Mouse (Mus musculus) kidney, embryonic 15.5 days (tissue): ENCODE data around the gene Hhipl2. TPM values are rescaled to one million over a fixed set of nuclear protein-coding genes. Genes with fewer than 3 reads are reported as not detected.
"Not testable (repeated sequence)": the region's sequence is repeated elsewhere in the genome, so short reads cannot be mapped to it uniquely, and the experiment has no call there.

Experiments
- ATAC-seq: fragments of 200-750 bp; cut with Nextera tagmentation; replicated peaks from 2 replicates; pipeline ENCODE4 v1.8.0; 2017; ENCODE audit warnings: moderate TSS enrichment; ENCODE audit not compliant: low FRiP score
- H3K27ac ChIP-seq: fragments of 300-500 bp; sonication (generic); 2 replicates; pipeline ENCODE4 v1.5.1; 2015; ENCODE audit warnings: mild to moderate bottlenecking, inconsistent platforms
- H3K27me3 ChIP-seq: fragments of 300-500 bp; sonication (generic); 2 replicates; pipeline ENCODE4 v1.6.1; 2015; ENCODE audit warnings: inconsistent platforms
- H3K36me3 ChIP-seq: fragments of 300-500 bp; sonication (generic); 2 replicates; pipeline ENCODE4 v1.6.1; 2015; ENCODE audit warnings: inconsistent platforms
- H3K4me1 ChIP-seq: fragments of 300-500 bp; sonication (generic); 2 replicates; pipeline ENCODE4 v1.6.1; 2015; ENCODE audit warnings: inconsistent platforms
- H3K4me2 ChIP-seq: fragments of 300-500 bp; sonication (generic); 2 replicates; pipeline ENCODE4 v1.6.1; 2015; ENCODE audit warnings: moderate library complexity, mild to moderate bottlenecking, inconsistent platforms
- H3K4me3 ChIP-seq: fragments of 300-500 bp; sonication (generic); replicated peaks from 2 replicates; pipeline ENCODE4 v1.5.1; 2015; ENCODE audit warnings: mild to moderate bottlenecking, inconsistent platforms
- H3K9ac ChIP-seq: fragments of 300-500 bp; sonication (generic); 2 replicates; pipeline ENCODE4 v1.6.1; 2015; ENCODE audit warnings: mild to moderate bottlenecking, inconsistent platforms
- H3K9me3 ChIP-seq: fragments of 300-500 bp; sonication (generic); replicated peaks from 2 replicates; pipeline ENCODE4 v1.6.1; 2016; ENCODE audit warnings: inconsistent platforms
- WGBS: fragments of 180-500 bp; shearing (Covaris S2); methylation state at CpG from one replicate; pipeline ENCODE4 v1.1.7; 2015; ENCODE audit warnings: mixed read lengths; 5-methylcytosine and 5-hydroxymethylcytosine counted together
- polyA plus RNA-seq: library from polyadenylated mRNA; unstranded; fragments of >200 nt; fragmentation: Nextera tagmentation; extraction: Ambion mirVana; gene quantifications from 2 replicates; pipeline ENCODE4 v1.2.1, GENCODE M21; 2015

Hhipl2 gene
- 0.64 and 0.75 TPM in 2 replicates for polyA plus RNA-seq

DNA sequence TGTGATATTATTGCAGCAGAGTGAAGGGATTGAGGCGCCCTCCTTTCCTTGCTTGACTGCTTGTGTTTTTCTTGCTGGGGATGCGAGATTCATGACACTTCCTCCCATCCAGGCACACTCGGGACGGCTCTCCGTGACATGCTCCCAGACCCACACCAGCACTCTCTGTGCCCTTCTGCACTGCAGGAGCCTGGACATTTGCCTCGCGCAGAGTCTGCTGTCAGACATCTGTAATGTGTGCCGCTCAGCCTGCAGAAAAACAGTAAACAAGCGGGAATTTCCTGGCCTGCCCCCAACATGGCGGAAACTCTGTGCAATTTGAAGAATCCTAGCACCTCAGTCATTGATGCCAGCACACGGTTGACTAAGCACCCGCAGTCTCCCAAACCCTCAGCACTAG, at the start of gene Hhipl2:
TSS of gene Hhipl2 (plus strand) at position 343 of the 400 bp plus-strand sequence.
- Histone ChIP-seq H3K4me3 (no peak within 1 kb of the TSS), H3K9ac (no peak within 1 kb of the TSS), H3K4me1 (0 out of 2 replicates have a peak, but pooled peaks cover 7% of the 10 kb centered on the region), H3K36me3 (no peaks in the 10 kb centered on the region), H3K4me2 (peak within 1 kb of the TSS; percentile 23; the same call in 1 of the 2 replicates), H3K27me3 (no peaks in the 10 kb centered on the region), H3K9me3 (no peaks in the 10 kb centered on the region), H3K27ac (0 out of 2 replicates have a peak within 1 kb of the TSS, but pooled peaks have one; percentile 45)
- 37% methylated on average over 12 of the region's 12 CpGs for WGBS
- no peak for ATAC-seq

DNA sequence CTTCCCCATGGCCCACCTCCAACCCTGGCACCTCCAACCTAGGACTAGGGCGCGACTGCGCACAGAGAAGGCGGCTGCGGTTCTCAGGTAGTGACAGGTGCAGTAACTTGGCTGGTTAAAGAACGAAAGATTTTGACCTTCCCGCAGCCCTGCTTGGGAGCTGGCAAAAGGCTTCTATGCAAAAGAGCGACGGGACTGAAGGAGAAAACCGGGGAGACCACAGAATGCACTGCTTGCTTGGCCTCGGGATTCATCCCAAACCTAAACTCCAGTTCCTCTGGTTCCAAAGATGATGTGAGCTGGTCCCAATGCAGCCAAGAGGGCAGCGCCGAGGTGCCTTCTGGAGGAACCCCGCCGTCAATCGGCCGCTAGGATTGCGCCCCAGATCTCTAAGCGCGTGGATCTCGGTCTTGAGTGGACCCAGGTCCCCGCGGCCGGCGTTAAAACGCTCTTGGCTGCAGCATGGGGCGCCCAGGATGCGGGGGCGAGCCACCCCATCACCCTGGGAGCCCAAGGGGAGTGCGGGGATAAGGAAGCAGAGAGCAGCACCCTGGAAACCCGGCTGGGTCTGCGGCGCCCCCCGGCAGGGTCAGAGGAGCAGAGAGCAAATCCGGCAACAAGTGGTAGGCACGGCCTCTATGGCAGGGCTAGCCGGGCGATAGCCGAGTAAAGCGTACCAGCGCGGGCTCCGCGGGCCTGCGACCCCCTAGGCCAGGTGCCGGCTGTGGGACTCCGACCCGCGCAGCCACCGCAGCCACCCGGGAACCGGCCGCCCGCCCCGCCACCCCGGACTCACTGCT, 49.2 kb upstream of the Hhipl2 start:
- H3K36me3 ChIP-seq = peaks cover 18% of the 10 kb centered on the region
- no peaks in the 10 kb centered on the region for H3K27me3 ChIP-seq
- no peaks in the 10 kb centered on the region for H3K9me3 ChIP-seq
- peak overlapping the region; percentile 83 for H3K4me2 ChIP-seq
- H3K4me3 ChIP-seq = peak overlapping the region; percentile 95
- peaks cover 22% of the 10 kb centered on the region for H3K4me1 ChIP-seq
- under 1% methylated on average over 56 of the region's 56 CpGs for WGBS
- H3K27ac ChIP-seq = peak overlapping the region; percentile 81
- H3K9ac ChIP-seq = peak overlapping the region; percentile 89
- ATAC-seq = peak; percentile 77

DNA sequence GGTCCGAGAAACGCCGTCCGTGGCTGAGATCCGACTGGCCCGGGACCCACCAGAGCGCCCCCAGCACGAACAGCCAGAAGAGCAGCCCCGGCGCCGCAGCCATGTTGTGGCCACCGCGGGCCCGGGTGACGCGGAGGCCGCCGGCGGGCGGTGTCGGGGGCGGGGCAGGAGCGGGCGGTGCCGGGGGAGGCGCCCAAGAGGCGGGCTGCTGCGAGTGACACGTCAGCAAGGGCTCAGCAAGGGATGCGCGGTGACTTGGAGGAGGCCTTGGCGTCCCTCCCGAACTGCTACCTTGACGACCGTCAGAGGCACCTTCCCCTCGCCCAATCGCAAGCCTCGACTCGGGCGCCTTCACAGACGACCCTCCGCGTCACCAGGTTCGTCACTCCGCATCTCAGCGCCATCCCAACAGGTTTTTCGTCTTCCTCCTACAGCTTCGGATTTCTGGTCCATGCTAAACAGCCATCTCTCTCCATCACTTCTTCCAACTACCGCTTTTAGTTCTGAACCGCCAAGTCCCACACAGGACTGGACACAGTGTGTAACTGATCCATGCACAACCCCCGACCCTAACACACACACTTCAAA, 48.5 kb upstream of the Hhipl2 start, which contains the start of gene Mia3:
TSS of gene Mia3 (minus strand) at position 127 of the 588 bp plus-strand sequence.
- H3K9ac ChIP-seq = peak within 1 kb of the TSS; percentile 89
- H3K36me3 ChIP-seq = peaks cover 11% of the 10 kb centered on the region
- peak; percentile 99 for ATAC-seq
- peak within 1 kb of the TSS; percentile 83 for H3K4me2 ChIP-seq
- WGBS = under 1% methylated on average over 49 of the region's 51 CpGs
- peak within 1 kb of the TSS; percentile 81 for H3K27ac ChIP-seq
- H3K9me3 ChIP-seq = no peaks in the 10 kb centered on the region
- peaks cover 22% of the 10 kb centered on the region for H3K4me1 ChIP-seq
- H3K4me3 ChIP-seq = peak within 1 kb of the TSS; percentile 95
- no peaks in the 10 kb centered on the region for H3K27me3 ChIP-seq

DNA sequence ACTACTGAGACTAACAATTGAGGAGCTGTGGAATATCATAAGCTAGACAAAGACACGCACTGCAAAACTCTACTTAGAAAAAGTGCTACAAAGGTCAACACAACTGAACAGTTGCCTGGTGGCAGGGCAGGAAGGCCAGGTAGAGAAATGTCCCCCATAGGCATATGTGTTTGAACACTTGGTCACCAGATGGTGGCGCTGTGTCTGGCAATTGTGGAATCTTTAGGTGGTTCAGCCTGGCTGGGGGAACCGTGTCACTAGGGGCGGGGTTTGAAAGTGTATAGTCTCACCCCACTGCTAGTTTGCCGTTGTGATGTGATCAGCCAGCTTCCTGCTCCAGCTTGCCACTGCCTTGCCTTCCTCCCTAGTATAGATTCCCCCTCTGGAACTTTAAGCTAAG, 43.3 kb upstream of the Hhipl2 start:
- H3K4me1 ChIP-seq = peaks cover 5% of the 10 kb centered on the region
- H3K27ac ChIP-seq = no peak overlapping the region
- H3K36me3 ChIP-seq = no peaks in the 10 kb centered on the region
- no peak overlapping the region for H3K4me3 ChIP-seq
- no peak overlapping the region for H3K9ac ChIP-seq
- no peaks in the 10 kb centered on the region for H3K27me3 ChIP-seq
- H3K4me2 ChIP-seq = no peak overlapping the region
- WGBS = 74% methylated on average over 5 of the region's 5 CpGs
- H3K9me3 ChIP-seq = no peaks in the 10 kb centered on the region
- no peak for ATAC-seq

DNA sequence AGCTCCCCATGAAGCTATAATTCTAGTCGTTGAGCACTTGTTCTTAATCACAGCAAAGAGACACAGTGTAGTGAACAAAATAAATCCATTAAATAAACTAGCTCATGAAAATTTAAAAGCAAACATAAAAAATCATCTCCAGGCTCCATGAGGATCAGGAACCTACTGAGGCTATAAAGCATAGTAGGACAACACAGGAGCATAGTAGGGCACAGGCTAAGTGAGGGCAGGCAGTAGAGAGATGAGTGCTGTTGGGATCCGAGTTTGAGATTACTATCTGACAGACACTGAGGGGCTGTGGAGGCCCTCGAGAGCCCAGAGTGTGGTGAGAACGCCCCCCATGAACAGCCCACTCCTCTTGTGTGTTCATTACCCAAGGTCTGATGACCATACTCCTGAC, 41.0 kb upstream of the Hhipl2 start:
- H3K4me3 ChIP-seq = no peak overlapping the region
- H3K27ac ChIP-seq = no peak overlapping the region
- no peak overlapping the region for H3K9ac ChIP-seq
- 76% methylated on average over 4 of the region's 4 CpGs for WGBS
- no peaks in the 10 kb centered on the region for H3K36me3 ChIP-seq
- H3K9me3 ChIP-seq = no peaks in the 10 kb centered on the region
- peaks cover 6% of the 10 kb centered on the region; the same call in 1 of the 2 replicates for H3K27me3 ChIP-seq
- H3K4me2 ChIP-seq = no peak overlapping the region
- no peaks in the 10 kb centered on the region for H3K4me1 ChIP-seq
- no peak for ATAC-seq

DNA sequence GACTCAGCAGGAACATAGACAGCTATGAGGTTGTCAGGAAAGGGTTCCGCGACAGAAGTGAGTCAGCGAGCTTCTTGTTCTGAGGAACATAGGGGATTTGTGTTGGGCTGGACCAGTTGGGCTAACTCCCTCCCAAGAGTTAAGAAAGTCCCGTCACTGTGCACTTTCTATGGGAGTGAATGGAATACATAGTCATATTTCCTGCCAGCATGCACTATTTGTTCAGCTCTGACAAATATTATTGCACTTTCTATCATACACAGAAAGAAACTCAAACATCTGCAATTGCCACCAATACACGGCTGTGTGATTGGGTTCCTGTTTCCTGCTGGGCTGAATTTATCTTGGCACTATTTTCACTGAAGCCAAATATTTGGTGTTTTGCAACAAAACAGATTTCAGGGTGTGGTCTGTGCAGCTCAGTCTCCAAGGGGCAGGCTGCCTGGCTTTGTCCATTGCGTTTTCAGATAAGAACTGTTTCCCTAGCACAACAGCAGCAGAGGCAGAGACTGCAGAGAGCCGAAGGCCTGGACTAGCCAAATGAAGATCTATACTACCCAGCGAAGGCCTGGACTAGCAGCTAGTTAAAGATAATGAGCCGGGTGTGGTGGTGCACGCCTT, 39.6 kb upstream of the Hhipl2 start:
- H3K27me3 ChIP-seq = peaks cover 14% of the 10 kb centered on the region
- no peak overlapping the region for H3K9ac ChIP-seq
- no peak overlapping the region for H3K4me3 ChIP-seq
- H3K9me3 ChIP-seq = peaks cover 1% of the 10 kb centered on the region; the same call in 1 of the 2 replicates
- H3K36me3 ChIP-seq = no peaks in the 10 kb centered on the region
- WGBS = 82% methylated on average over 10 of the region's 10 CpGs
- no peak overlapping the region for H3K4me2 ChIP-seq
- no peaks in the 10 kb centered on the region for H3K4me1 ChIP-seq
- ATAC-seq = no peak
- H3K27ac ChIP-seq = no peak overlapping the region

DNA sequence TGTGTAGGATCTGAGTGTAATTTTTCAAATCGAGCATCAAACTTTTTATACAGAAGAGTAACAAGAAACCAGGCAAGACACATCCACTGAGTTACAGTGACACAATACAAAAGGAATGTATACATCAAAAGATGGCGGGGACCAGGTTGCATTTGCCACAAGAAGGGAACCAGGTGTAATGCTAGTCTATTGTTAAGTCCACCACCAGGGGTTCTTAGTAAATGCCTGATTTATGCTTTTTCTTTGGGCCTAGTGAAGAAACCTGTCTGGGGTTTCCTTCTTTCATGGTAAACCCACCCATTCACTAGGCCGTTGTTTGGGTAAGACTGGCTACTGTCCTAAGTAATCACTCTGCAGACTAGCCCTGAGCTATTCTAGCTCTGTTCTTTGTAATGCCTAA, 38.6 kb upstream of the Hhipl2 start:
- H3K9me3 ChIP-seq, H3K36me3 ChIP-seq, H3K9ac ChIP-seq, H3K4me3 ChIP-seq, H3K27ac ChIP-seq, H3K4me1 ChIP-seq, ATAC-seq, H3K4me2 ChIP-seq: not testable (repeated sequence)
- 92% methylated on average over 3 of the region's 3 CpGs for WGBS
- H3K27me3 ChIP-seq = peaks cover 21% of the 10 kb centered on the region

DNA sequence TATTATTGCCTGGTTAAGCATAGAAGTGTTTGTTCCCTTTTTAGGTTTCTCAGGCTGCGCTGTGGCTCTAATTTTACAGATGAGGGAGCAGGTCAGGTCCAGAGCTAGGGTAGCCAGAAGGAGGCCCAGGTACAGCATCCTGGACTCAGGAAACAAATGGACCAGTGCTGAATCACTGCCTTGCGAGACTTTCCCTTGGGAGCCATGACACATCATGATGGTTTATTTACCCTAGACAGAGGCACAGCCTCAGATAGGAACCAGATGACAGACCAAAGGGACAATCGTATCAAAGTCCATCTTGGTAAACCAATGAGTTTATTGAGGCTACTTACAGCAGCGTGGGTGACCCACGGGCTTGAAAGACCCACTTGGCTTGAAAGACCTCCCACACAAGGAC, 36.2 kb upstream of the Hhipl2 start:
- 73% methylated on average over 5 of the region's 5 CpGs for WGBS
- Histone ChIP-seq H3K4me3 (no peak overlapping the region), H3K4me1 (no peaks in the 10 kb centered on the region), H3K27me3 (peaks cover 33% of the 10 kb centered on the region), H3K9ac (no peak overlapping the region), H3K36me3 (no peaks in the 10 kb centered on the region), H3K9me3 (peaks cover 3% of the 10 kb centered on the region; the same call in 1 of the 2 replicates), H3K27ac (no peak overlapping the region), H3K4me2 (no peak overlapping the region)
- no peak for ATAC-seq

DNA sequence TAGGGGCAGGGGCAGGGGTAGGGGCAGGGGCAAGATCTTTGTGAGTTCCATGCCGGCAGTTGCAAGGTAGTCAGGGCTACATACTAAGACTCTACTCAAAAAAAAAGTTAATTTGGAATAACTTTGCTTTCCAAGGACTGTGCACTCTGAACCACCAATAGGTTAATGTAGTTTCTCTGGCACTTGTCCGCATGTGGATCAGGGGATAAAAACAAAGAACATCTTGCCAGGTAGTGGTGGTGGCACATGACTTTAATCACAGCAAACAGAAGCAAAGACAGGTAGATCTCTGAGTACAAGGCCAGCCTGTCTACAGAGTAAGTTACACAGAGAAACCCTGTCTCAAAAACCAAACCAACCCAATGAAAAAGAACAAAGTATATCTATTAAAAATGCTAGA, 35.4 kb upstream of the Hhipl2 start:
- ATAC-seq = no peak
- 88% methylated on average over 2 of the region's 2 CpGs for WGBS

DNA sequence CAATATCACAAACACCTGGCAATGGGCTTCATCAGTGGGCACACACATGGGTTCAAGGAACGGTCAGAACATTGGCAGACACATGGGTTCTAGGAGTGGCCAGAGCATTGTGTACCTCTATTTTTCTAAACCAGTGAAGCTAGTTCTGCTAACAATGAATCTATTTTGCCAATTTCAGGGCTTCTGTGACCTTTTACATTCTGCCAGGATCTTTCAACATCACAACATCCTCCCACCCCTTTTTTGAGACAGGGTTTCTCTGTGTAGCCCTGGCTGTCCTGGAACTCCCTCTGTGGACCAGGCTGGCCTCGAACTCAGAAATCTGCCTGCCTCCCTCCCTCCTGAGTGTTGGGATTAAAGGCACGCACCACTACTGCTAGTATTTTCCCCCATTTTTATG, 30.6 kb upstream of the Hhipl2 start:
- H3K36me3 ChIP-seq = peaks cover 19% of the 10 kb centered on the region
- not testable (repeated sequence) for H3K4me2 ChIP-seq, H3K27ac ChIP-seq, H3K4me3 ChIP-seq, ATAC-seq, H3K9ac ChIP-seq, H3K9me3 ChIP-seq
- H3K27me3 ChIP-seq = peaks cover 29% of the 10 kb centered on the region
- H3K4me1 ChIP-seq = peaks cover 14% of the 10 kb centered on the region
- WGBS = 87% methylated on average over 3 of the region's 3 CpGs

More for the DNA sequence above, 35.4 kb upstream of the Hhipl2 start:
- Histone ChIP-seq H3K9ac (no peak overlapping the region), H3K27ac (no peak overlapping the region), H3K36me3 (no peaks in the 10 kb centered on the region), H3K9me3 (peaks cover 3% of the 10 kb centered on the region; the same call in 1 of the 2 replicates), H3K27me3 (peaks cover 37% of the 10 kb centered on the region), H3K4me1 (no peaks in the 10 kb centered on the region), H3K4me3 (no peak overlapping the region), H3K4me2 (no peak overlapping the region)

DNA sequence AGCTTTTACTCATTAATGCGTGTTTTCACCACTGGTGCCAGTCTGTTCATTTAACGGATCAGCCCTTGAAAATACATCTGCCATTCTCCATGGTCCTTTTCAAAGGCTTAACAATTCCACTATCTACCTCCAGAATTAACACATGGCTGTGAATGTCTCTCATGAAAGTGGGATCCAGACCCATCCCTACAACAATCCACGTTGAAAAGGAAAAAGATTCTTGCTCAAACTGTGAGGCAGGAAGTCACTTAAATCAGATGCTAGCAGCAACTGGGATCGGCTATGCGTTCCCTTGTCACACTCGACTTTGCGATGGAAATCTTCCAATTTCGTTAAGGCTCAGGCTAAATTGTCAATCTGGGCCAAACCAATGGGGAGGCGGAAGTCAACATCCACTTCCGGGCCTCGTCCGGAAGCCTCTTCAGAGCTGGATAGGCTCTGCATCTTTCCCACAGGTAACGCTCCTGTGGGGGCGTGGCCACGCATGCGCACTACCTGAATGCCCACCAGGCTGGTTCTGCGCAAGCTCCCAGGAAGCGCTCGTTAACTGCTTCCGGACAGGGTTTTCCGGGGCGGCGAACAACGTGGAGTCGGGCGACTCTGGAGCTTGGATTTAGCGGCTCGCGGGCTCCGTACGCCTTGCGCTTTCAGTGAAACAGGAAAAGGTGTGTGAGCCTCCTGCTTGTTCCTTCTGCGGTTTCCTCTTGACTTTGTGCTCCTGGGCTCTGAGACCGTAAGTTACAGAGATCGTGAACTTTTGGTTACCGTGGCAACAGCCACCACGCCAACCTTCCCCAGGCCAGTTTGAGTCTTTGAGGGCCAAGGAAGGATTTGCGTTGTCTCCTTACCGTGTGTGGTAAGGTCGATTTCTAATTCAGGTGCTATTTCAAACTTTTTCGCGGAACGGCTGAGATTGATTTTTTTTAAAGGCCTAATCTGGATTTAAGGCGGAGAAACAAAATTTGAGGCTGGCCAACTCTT, 29.3 kb upstream of the Hhipl2 start, which contains the start of gene Taf1a:
TSS of gene Taf1a (plus strand) at position 556 of the 981 bp plus-strand sequence.
- peaks cover 20% of the 10 kb centered on the region for H3K27me3 ChIP-seq
- peak within 1 kb of the TSS; percentile 73 for H3K4me2 ChIP-seq
- H3K9me3 ChIP-seq = no peaks in the 10 kb centered on the region
- H3K9ac ChIP-seq = peak within 1 kb of the TSS; percentile 61
- H3K4me3 ChIP-seq = peak within 1 kb of the TSS; percentile 84
- H3K4me1 ChIP-seq = peaks cover 14% of the 10 kb centered on the region
- peak; percentile 100 for ATAC-seq
- H3K36me3 ChIP-seq = peaks cover 28% of the 10 kb centered on the region
- 6% methylated on average over 44 of the region's 44 CpGs for WGBS
- H3K27ac ChIP-seq = peak within 1 kb of the TSS; percentile 63
